Mouse (Mus musculus) cerebellum, postnatal 14 days (tissue): ENCODE measurements around the gene Mgat1.
A peak's percentile ranks its signal among the peaks of the same experiment; 100 is the strongest.
"Not testable (repeated sequence)": the region's sequence is repeated elsewhere in the genome, so short reads cannot be mapped to it uniquely, and the experiment has no call there.

Experiments
- DNase-seq, 2 experiments: peaks; one replicate each; pipeline ENCODE4 v3.0.0; 2021; ENCODE audit warnings: mixed read lengths in 2 of 2

Mgat1 gene

DNA sequence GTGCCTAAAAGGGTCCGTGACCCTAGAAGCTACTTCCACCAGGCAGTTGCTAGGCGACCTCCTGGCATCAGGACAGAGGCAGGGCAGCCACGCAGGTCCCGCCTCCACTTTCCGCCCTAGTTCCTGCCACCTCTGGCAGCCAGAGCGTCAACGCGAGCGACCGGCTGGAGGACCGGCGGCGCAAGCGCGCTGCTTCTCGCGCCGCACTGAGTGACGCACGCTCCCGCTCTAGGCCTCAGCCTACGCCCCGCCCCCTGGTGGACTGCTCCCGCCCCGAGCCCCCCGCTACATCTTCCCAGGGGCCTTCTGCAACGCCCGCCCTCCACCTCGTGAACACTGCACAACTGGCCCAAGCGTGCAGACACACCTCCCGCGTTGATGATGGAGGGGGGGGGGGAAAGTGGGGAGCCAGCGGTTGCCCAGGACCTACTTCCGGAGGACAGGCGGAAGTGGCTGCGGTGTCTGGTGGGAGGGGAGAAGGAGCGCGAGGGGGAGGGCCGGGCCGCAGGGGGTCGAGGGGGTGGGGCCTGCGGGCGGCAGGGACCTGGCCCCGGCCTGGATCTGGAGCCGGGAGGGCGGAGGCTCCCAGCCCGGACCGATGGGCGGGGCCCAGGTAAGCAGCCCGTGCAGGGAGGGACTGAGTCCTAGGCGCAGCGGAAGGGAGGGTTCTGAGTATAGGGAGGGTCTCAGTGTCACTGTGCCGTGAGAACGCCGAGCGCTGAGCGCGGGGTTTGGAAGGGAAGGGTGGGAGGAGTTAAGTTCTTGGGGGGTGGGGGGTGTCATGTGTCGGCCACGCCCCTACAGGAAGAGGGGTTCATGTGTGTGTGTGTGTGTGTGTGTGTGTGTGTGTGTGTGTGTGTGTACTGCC, at the start of gene Mgat1:
Mgat1 (plus strand) TSS at position 465 of the 868 bp plus-strand sequence.
- DNase-seq: peak; percentile 90 to 91

DNA sequence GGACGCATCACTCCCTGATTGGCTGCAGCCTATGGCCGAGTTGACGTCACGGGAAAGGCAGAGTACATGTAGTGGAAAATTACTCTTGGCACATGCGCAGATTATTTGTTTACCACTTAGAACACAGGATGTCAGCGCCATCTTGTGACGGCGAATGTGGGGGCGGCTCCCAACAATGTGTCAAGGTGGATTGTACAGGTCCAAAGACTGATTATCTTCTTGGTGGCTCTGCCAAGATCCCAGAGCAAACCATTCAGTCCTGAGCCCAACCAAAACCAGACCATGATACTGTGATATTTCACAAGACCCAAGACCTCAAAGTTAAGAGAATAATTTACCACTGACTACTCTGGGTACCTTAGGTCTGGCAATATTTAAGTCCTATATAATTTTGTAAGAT, 49.2 kb upstream of the Mgat1 start:
- not testable (repeated sequence) for DNase-seq

DNA sequence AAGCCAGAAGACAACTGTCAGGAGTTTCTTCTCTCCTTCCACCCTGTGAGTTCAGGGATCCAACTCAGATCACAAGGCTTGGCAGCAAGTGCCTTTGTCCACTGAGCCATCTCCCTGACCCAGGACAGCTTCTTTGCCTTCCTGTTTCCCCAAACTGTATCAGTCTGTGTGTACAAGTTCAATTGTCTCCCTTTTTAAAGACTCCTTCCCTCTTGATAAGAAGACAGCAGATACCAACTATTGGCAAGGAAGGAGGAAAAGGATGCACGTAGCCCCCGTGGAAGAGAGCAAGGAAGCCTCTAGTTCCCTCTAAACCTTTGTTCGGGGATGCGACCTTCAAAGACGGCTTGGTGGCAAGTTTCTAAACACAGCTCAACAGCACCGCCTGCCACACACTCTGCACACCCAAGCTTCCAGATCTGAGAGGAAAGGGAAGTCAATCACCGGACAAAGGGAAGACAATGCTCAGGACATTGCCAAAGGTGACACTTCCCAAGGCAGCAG, 48.1 kb upstream of the Mgat1 start:
- DNase-seq: no peak

DNA sequence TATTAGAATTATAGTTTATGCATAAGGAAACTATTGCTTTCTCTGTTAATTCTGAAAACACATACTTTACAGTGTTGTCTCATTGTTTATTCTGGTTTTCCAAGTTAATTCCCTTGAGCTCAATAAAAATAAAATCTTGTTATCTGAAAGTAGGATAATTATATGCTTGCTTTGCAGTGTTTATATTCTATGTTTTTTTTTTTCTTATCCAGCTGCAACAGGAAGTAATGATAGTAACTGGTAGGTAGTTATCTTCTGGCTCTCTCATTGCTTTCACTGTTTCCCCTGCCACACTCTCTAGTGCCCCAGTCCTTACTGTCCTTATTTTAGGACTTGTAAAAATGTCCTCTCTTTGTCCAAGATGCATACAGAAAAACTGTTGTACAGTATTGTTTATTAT, 43.3 kb upstream of the Mgat1 start:
- DNase-seq: no peak

DNA sequence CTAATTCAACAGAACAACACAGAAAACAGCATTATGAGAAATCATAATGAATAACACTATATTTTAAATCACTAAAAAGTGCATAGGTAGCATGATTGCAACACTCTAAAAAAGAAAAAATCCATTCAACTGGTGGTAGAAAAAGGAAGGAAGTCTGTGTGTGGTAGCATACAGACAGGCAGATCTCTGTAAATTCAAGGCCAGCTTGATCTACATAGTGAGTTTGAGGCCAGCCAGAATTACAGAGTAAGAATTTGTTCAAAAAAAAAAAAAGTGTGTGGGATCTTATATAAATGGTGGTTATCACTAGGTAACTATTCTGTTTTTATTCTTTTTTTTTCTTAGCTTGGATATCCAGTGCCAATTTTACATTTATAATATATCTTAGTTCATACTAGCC, 42.8 kb upstream of the Mgat1 start:
- no peak for DNase-seq

DNA sequence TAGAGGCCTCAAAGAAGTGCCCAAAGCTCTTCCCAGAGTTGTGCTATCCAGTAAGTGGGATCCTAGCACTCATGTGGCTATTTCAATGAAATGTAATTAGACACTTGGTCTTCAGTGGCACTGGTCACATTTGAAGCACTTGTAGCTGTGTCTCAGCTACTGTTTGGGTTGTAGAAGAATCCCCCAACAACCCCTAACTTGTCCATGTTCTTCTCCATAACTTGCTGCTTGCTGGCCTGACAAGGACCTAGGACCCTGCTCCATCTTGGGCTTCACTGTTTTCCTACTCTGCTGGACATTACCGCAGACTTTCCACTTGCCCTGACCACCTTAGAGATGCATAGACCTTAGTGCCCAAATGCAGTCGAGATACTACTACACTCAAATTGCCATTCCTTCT, 41.9 kb upstream of the Mgat1 start:
- DNase-seq: no peak

DNA sequence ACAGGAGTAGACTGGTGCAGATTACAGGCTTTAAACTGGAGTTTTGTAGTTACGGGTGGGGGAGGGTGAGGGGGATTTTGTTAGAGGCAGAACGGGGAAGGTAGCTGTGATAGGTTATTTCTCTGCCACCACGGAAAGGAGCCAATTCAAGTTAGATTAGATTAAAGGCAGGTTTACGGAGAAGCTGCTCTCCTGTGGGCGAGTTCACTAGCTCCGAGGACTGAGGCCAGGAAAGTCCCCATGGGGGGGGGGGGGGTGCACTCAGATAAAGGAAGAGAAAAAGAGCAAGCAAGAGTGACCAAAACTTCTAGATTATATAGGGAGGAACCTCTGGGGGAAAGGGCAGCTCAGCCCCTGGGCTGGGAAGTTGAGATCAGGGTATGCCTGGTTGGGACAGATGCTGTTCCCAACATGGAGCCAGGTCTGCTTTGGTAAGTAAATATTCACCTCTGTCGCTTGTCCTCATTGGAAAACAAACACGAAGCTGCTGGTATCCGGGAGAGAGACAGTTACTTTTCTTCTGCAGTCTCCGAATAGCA, 41.4 kb upstream of the Mgat1 start:
- DNase-seq: peak in 1 of 2 experiments; percentile 19

DNA sequence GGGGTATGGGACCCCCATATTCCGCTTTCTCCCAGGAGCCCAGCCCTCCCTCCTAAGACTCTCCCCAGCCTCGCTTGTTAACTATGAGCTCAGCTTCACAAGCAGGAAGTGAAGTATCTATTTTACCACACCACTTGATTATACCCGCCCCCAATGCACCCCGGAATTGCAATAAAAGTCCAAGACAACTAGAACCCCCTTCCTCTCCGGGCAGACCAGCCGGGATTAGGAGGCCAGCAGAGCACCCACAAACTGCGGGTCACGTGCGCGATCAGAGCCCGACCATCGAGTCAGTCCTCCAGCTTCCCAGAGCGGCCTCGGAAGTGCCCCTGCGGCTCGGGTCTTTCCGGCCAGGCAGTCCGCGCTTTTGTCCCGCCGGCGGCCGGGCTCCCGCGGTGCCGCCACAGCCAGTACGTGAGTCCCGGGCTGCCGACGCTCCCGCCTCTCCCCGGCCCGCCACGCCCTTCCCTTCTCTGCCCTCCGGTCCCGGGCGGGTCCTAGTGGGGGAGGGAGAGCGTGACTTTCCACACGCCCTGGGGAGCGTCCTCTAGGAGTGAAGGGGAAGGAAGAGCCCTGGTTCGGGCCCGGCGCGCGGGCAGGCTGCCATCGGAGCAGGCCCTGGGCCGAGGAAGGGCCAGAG, 40.7 kb upstream of the Mgat1 start, which contains the start of gene Zfp62:
Zfp62 (plus strand) TSS at position 164 of the 640 bp plus-strand sequence.
- DNase-seq: peak; percentile 92 to 94

DNA sequence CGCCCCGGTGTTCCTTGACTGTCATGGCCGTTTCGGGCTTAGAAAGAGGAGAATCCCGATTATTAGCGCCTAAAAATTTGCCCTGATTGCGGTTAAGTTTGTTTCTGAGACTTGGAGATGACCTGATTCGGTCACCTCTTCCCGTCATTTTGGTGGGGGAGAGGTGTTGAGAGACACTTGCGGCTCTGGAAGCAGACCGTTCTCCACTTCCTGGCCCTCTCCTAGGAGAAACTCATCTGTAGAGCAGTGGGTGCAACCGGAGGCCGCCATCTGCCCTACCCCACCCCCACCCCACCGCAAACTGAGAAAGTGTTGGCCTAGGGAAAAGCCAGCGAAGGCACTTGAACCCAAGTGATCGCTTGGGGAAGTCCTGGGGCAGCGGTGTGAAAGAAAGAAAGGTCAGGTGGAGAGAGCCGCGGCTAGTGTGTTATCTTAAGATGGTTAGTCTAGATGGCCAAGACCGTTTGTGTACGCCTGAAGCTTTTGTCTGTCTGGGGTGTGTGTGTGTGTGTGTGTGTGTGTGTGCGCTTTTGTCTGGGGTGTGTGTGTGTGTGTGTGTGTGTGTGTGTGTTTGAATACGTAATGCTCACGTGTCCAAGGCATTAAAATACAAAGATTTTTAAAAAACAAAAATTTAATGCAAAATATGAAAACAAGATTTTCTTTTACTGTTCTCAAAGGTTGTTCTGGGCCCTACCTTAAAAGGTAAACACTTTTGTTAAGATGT, 40.1 kb upstream of the Mgat1 start:
- peak in 1 of 2 experiments; percentile 66 for DNase-seq

DNA sequence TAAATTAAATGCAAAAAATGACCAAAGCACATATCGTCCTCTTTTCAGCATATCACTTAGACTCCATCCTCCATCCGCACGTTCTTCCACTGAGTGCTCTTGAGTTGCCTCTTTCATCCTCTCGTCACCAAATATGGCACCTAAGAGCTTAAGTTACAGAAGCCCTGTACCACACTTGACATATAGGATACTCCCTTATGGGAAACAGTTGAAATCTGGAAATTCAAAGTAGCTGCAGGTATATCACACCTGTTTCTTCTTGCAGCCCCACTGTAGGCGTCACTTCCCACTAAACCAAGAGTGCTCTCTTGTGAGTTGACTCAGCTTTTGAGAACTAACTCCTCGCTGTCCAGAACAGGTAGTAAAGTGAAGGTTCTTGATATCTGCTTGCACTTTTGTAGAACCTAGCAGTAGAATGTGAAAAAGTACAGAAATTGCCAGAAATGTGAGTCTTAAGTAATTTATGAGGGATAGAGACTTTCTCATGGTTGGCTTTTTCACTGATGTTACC, 38.9 kb upstream of the Mgat1 start:
- DNase-seq: no peak

DNA sequence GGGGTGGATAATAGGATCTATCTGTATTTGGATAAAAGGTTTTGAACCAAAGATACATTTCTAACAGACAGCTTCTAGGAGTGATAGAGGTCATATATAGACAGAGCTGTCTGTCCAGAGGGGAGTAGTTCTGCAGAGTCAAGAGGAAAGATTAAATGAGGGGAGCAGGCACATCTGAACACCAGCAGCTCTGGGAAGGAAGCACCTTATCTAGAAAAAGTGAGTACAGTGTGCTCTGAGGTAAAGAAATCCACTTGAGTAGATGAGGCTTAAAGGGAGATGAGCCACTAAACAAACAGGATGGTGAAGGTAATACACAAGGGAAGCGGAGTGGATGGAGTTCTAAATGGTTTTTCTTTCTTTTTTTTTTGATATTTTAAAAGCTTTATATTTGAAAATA, 36.5 kb upstream of the Mgat1 start:
- no peak for DNase-seq

DNA sequence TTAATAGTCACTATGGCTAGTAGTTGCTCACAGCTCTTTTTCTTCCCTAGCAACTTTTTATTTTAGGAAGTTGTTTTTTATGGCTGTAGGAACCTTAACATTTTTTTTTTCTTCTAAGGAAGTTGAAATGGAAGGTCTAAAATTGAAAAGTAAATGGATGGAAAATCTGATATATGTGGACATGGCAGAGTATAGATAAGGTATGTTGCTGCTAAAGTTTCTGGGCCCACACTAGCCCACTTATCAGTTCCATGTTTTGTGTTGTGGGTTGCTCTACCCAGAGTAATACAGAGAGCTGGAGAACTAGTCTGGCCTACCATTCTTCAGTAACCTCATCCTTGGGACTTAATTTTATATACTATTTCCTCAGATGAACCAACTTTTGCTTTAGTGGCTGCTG, 31.4 kb upstream of the Mgat1 start:
- DNase-seq: no peak

DNA sequence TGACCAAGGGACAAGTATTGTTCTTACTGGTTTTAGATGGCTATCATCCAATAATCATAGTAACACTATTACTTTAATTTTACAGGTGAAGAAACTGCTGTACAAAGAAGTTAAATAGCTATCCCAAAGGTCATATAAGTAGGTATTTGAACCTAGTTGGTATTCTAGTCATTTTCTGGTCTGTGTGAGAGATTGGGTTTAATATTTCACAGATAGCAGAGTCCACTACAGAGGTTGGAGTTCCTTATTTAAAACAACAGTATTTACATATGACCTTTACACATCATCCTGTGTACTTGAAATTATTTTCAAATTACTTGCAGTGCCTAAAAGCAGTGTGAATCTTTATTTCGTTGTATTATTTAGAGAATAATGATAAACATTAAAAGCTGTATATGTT, 30.5 kb upstream of the Mgat1 start:
- no peak for DNase-seq

DNA sequence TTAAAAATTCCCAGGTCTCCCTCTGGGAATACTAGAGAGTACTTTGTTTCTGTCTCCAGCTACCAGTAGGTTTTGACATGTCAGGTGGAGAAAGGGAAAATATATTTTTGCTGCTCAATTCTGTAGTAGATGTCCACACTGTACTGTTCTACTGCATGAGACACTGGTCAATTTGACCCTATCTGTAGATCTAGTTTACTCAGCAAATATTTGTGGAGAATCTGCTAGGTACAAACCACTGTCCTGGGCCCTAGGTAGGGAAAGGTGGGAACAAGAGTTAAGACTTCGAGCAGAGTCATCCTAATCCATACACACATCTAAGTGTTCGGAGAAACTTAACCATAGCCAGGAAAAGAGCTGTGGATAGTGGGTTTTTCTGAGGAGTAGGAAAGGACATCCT, 24.7 kb upstream of the Mgat1 start:
- DNase-seq: no peak

DNA sequence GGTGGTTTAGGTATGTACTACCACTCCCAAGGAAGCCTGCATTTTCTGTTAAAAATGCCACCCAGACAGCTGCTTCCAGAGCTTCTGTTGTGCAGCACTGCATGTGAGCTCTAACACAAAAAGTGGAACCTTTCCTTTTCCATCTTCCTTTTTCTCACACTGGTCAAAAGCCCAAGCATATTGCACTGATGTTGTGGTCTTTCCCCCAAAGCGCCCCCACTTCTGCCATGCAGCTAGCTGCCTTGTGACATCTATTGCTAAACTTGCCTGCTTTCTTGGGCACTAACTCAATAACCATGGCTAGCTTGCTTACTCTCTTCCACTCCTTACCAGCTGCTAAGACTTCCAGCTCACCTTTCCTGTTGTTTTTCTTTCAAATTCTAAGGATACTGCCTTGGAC, 19.5 kb upstream of the Mgat1 start:
- no peak for DNase-seq

DNA sequence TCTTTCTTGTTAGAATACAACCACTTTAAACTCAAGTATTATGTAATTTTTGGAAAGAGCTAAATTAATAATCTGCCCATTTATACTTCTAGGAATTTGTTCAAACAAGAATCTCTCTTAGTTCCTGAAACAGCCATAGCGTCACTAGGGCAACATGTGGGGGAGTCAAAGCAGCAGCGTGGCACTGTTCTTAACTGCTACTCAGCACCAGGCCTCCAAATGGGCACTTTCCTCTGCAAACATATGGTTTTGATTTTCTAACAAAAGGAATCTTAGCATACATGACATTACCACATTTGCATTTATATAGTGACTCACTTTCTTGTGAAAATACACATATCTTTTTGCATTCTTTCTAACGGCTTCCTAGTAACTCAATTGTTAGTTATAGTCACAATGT, 11.2 kb upstream of the Mgat1 start:
- DNase-seq: no peak

DNA sequence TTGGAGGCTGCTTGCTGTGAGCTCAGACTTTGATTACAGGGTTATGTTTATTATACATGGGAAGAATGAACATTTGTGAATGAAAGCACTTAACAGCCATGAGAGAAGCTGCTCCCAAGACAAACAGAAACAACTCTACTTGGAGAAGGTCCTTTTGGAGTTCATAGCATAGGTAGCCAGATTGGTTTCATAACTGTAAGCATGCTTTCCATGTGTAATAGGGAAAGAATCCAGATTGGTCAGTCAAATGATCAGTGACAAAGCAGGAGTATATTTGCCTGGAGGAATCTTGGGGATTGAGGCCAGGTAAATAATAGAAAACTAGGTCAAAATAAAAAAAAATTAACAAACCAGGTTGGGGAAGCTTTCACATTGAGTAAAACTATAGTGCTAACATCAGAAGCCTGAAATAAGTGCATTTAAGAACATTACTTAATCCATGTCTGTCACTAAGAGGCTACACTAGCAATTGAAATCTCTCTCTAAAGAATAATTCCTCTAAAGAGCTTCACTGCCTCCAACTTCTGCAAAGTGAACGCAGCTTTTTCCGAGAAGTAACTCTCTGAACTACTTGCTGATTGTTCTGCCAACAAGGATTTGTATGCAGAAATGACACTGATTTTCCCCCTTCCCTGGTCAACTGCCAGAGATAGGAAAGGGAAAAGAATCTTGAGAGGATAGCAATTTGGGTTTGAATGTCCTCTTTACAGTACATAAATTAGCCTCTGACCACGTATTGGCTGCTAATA, 8.4 kb upstream of the Mgat1 start:
- DNase-seq: no peak

DNA sequence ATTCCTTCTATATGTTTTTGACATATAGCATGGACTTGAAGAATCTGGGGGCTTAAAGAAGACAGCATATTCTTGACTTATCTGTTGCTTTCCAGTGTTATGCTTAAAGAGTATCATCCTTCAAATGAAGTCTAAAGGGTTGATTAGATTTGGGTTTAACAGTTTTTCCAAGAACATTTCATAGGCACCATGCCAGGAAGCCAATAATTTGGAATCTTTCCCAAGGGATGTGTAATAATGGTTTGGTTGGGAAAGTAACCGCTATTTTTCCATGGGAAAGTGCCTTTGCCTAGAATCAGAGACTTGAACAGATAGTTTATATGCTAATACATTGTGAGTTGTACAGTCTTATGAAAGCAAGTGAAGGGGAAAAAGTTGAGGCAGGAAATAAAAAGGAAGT, 7.1 kb upstream of the Mgat1 start:
- DNase-seq: no peak

DNA sequence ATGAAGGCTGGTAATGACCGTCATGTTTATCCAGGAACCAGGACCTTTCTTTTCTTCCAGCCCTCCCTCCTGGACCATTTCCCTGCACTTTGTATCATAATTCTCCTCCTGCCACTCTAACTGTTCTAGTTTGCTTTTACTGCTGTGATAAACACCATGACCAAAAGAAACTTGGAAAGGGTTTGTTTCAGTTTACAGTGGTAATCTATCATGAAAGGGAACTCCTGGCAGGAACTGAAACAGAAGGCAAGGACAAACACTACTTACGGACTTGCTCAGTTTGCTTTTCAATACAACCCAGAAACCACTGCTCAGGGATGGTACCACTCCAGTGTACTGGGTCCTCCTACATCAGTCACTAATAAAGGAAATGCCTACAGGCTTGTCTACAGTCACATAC, 6.5 kb upstream of the Mgat1 start:
- no peak for DNase-seq

DNA sequence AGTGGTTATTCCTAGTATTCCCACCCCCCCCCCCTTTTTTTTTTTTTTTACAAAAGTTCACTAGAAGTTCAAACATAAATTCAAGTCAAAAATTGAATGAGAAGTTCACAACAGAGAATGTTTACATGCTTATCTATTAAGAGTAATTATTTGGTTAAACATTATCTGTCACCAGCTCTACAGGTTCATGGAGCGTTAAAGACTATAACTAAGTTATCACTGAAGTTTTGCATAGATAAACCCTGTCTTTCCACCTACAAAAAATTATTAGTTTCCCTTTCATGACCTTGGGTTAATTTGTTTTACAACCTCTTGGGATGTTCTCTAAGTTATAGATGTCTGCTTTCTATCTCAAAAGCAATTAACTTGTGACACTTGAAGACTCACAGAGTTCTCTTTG, 3.7 kb upstream of the Mgat1 start:
- DNase-seq: no peak

DNA sequence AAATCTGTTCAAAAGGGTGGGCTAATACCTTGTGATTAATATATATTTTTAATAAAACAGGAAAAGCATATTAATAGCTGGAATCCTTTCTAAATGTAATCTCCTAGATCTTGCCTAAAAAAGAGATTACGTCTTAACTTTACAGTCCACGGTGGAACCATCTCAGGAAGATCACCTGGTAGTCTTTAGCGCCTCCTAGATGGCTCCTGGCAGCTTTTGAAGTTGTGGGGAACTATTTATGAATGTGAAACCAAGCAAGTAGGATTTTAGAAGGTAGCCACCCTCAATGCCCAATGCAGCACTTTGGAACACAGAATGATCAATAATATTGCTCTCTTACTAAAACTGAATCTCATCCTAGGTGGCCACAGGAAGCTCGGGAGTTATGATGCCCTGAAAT, 3.1 kb upstream of the Mgat1 start:
- DNase-seq: no peak

DNA sequence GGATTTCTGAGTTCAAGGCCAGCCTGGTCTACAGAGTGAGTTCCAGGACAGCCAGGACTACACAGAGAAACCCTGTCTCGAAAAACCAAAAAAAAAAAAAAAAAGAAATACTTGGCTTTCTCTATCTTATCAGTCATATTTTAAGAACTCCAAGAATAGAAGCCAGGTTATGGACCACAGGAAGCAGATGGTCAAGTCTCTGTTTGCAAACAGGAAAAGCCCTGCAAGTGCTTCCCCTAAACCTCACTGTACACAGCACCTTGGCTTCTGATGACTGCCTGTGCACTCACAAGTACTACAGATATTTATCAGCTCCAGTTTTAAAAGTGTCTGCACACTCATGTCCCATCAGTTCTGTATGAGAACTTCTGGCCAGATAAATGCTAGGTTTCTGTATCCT, 2.5 kb upstream of the Mgat1 start:
- DNase-seq: no peak
